Mouse (Mus musculus) brain, embryonic 14.5 days (tissue): Measurements from ENCODE around the gene Ttc41.

ENCODE experiments used
- CTCF ChIP-seq: fragments of 200-500 bp; IDR thresholded peaks from 2 replicates; pipeline ENCODE4 v1.5.1; 2012; ENCODE audit warnings: inconsistent platforms, mild to moderate bottlenecking, moderate library complexity, borderline replicate concordance; ENCODE audit not compliant: insufficient read depth, insufficient read length; ENCODE audit errors: extremely low read depth
- POLR2A ChIP-seq: fragments of 200-500 bp; IDR thresholded peaks from 2 replicates; pipeline ENCODE4 v1.6.1; 2012; ENCODE audit warnings: mild to moderate bottlenecking, inconsistent platforms, borderline replicate concordance; ENCODE audit not compliant: poor library complexity, insufficient read depth, insufficient read length, severe bottlenecking; ENCODE audit errors: extremely low read depth

DNA sequence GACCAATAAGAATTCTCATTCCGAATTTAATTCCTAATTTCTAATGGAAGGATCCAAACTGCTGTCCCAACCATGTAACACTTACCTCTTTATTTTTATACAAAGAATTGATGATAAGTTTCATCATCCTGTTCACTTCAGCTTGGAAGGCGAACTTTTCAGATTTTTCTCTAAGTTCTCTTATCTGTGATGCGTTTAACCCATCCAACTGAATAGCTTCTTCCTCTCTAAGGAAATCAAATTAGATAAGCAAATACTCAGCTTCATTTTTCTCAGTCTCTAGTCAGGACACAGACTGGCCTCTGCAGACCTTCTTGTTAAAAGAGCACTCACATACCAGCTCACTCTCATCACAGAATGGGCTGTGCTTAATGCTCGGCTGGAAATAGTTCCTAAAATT is 2.2 kb upstream of the Ttc41 start:
- TF ChIP-seq POLR2A (no peak), CTCF (no peak)
